Mouse (Mus musculus) olfactory bulb, adult 2 months (tissue): ENCODE data around the gene Cyb5r3.

Experiments
- CTCF ChIP-seq: fragments of 200-500 bp; IDR thresholded peaks from 2 replicates; pipeline ENCODE4 v1.5.1; 2012; ENCODE audit warnings: low read depth, mild to moderate bottlenecking, low read length, moderate library complexity; ENCODE audit not compliant: insufficient read depth
- POLR2A ChIP-seq: fragments of 200-500 bp; IDR thresholded peaks from 2 replicates; pipeline ENCODE4 v1.6.1; 2012; ENCODE audit warnings: mild to moderate bottlenecking, low read depth, low read length, moderate library complexity; ENCODE audit not compliant: insufficient read depth

GRCm38 (mm10) chr15:83209092-83209695 is 36.8 kb upstream of the Cyb5r3 start:
- TF ChIP-seq CTCF (no peak), POLR2A (no peak)
